ENCODE assay signal across 11 mouse cellular contexts in the genomic region with DNA sequence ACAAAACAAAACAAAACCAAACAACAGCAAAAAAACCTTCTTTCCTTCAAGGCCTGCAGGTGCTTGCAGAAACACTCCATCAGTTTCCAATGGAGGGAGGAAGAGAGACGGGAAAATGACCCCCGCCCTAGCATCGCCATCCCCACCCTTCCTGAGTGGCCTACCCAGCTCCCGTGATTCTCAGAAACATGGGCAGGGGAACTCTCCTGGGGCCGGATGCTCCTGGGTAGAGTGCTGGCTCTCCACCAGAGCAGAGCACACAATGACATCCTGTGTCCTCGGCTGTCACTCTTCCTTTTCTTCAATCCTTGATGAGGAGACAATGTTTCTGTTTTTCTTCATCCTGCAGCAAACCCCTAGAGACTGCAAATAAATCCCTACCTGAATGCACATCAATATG. TPM values are rescaled to one million over a fixed set of nuclear protein-coding genes. Genes with fewer than 3 reads are reported as not detected.
DNase-seq lines count a peak whose midpoint lies in the region; ATAC-seq and TF ChIP-seq lines count a peak whose summit lies in the region.
"Had no signal": no experiment of that assay in that cellular context is flagged by ENCODE, and none has a peak within 500 bp of the region (broad histone marks: within the 10 kb centered on the region; RNA-seq: fewer than 3 reads in every experiment).

No protein-coding gene starts in this region.

- peaks cover 8% of the 10 kb centered on the region; the same call in 1 of the 2 replicates for H3K4me1 ChIP-seq in lung, postnatal 0 days (ENCODE audit: insufficient read depth, low read depth, low read length)
- H3K4me1 ChIP-seq in cerebellum, adult 2 months (ENCODE audit: control insufficient read depth, insufficient read depth, low read length) = peaks cover 9% of the 10 kb centered on the region

- no peak for TF ChIP-seq POLR2A in cerebellum, adult 2 months (IDR thresholded peaks at IDR 0.05; ENCODE audit: borderline replicate concordance, insufficient read depth, low read length)

- peak; percentile 81 for TF ChIP-seq EP300 in lung, postnatal 0 days (IDR thresholded peaks at IDR 0.05)

- no peak overlapping the region for H3K4me2 ChIP-seq in lung, postnatal 0 days (replicated peaks; ENCODE audit: low read depth, low read length)
- H3K4me2 ChIP-seq: midbrain, embryonic 13.5 days had no signal

- 54% methylated on average over 6 of the region's 6 CpGs for WGBS in lung, postnatal 0 days
- WGBS in cerebellum, adult 2 months = 51% methylated on average over 6 of the region's 6 CpGs

- ATAC-seq in lung, postnatal 0 days = peak; percentile 72
- ATAC-seq: midbrain, embryonic 13.5 days had no signal

- TF ChIP-seq CTCF in lung, postnatal 0 days (IDR thresholded peaks at IDR 0.05) = no peak
- TF ChIP-seq CTCF in cerebellum, adult 2 months (IDR thresholded peaks at IDR 0.05; ENCODE audit: borderline replicate concordance, insufficient read depth, low read depth, low read length) = no peak

- no peaks in the 10 kb centered on the region for H3K27me3 ChIP-seq in lung, postnatal 0 days (replicated peaks; ENCODE audit: insufficient read depth, low read length)
- H3K27me3 ChIP-seq in cerebellum, adult 2 months (ENCODE audit: control insufficient read depth, insufficient read depth, low read length) = no peaks in the 10 kb centered on the region
- H3K27me3 ChIP-seq: midbrain, embryonic 13.5 days had no signal

- no peak overlapping the region for H3K4me3 ChIP-seq in lung, postnatal 0 days (ENCODE audit: low read depth, low read length)
- no peak overlapping the region for H3K4me3 ChIP-seq in cerebellum, adult 2 months (replicated peaks; ENCODE audit: insufficient read depth, low read depth, low read length)
- H3K4me3 ChIP-seq: midbrain, embryonic 13.5 days had no signal

- H3K36me3 ChIP-seq in lung, postnatal 0 days (ENCODE audit: insufficient read depth, low read length) = no peaks in the 10 kb centered on the region

- H3K9ac ChIP-seq in lung, postnatal 0 days (replicated peaks; ENCODE audit: low read depth) = no peak overlapping the region
- H3K9ac ChIP-seq: midbrain, embryonic 13.5 days had no signal

- H3K27ac ChIP-seq in lung, postnatal 0 days (ENCODE audit: low read length) = no peak overlapping the region
- no peak overlapping the region for H3K27ac ChIP-seq in cerebellum, adult 2 months (ENCODE audit: insufficient read depth, low read length)
- H3K27ac ChIP-seq: midbrain, embryonic 13.5 days had no signal

- no peaks in the 10 kb centered on the region for H3K9me3 ChIP-seq in lung, postnatal 0 days (ENCODE audit: low read length)

- DNase-seq in kidney, adult 9 months = peak; percentile 41
- no peak for DNase-seq in kidney, adult 11 months
- DNase-seq in CD4-positive, CD25-positive, alpha-beta regulatory T cell, adult 2 months (ENCODE audit: low read depth, low spot score) = peak; percentile 67
- DNase-seq in Muller cell, postnatal 12 days (ENCODE audit: inconsistent ontology term) = peak; percentile 43
- DNase-seq in lung, postnatal 0 days (ENCODE audit: low spot score) = peak; percentile 54
- no peak for DNase-seq in cerebellum, adult 2 months
- no peak for DNase-seq in right cerebral cortex, adult 18-20 months
- DNase-seq in urinary bladder, adult 18-20 months (ENCODE audit: low spot score in 2 of 2) = no peak
- DNase-seq: cerebellum, adult 11 months; embryo, embryonic 11 days had no signal

RNA-seq across cellular contexts. Expression of a gene that starts 6.4 kb away (rescaled TPM):
- polyA plus RNA-seq in lung, postnatal 0 days (2015; fragmentation: Nextera tagmentation; extraction: Ambion mirVana) = 16.3 and 22.2 TPM in 2 replicates
- 26.7 and 30.0 TPM in 2 replicates for polyA plus RNA-seq in cerebellum, adult 2 months (2012; rRNA removed)

RNA-seq across cellular contexts. Expression of a gene that starts 15.1 kb away (rescaled TPM):
- 92.6 TPM in 2 replicates for polyA plus RNA-seq in lung, postnatal 0 days (2015; fragmentation: Nextera tagmentation; extraction: Ambion mirVana)
- polyA plus RNA-seq in cerebellum, adult 2 months (2012; rRNA removed) = 71.5 and 76.4 TPM in 2 replicates

Comparison
In these comparisons a context has a peak if more than half of its experiments do, and no peak if none do; other contexts are left out.
1. DNase-seq: peak in kidney, adult 9 months (single experiment), CD4-positive, CD25-positive, alpha-beta regulatory T cell, adult 2 months (single experiment), Muller cell, postnatal 12 days (single experiment) and lung, postnatal 0 days (single experiment); none in kidney, adult 11 months (single experiment), cerebellum, adult 2 months (0 of 2), right cerebral cortex, adult 18-20 months (single experiment) and urinary bladder, adult 18-20 months (0 of 2).